Mouse (Mus musculus) spleen, adult 2 months (tissue): ENCODE data around the gene Edem2.

Experiments
- CTCF ChIP-seq: fragments of 200-500 bp; IDR thresholded peaks from 2 replicates; pipeline ENCODE4 v1.5.1; 2011; ENCODE audit warnings: mild to moderate bottlenecking, inconsistent platforms; ENCODE audit not compliant: insufficient read depth, insufficient read length, insufficient replicate concordance; ENCODE audit errors: extremely low read depth
- POLR2A ChIP-seq: fragments of 200-500 bp; IDR thresholded peaks from 2 replicates; pipeline ENCODE4 v1.6.1; 2011; ENCODE audit warnings: low read depth, low read length, inconsistent platforms

DNA sequence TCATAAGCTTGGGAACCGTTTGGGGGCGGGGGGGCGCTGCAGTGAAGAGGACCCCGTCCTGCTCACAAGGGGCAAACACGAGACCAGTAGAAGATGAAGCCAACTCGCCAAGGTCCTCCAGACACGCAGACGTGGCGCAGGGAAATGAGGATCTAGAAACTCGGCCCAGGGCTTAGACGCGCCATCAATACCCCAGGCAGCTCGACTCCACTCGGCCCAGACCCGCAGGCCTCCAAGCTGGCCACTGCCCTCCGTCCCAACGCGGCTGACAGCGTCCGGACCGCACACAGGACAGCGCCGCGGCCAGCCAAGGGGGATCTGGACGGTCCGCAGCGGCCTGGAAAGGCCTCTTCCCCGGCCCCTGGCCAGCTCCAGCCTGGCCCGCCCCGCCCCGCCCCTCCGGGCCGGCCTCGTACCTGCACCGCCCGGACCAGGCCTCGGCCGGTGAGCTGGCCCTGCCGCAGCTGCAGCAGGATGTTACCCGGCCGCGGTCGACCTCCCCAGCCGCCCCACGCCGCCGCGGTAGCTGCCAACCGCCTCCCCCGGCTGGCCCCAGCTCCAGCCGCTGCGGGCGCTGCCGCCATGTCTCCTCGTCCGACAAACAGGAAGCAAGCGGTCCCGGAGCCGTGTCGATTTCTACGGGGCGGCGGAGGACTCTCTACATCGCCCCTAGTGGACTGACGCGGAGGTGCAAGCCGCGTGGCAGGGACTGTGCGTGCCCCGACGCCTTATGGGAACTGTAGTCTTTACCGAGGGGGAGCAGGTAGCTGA is 37.4 kb downstream of the Edem2 start, which contains the start of gene Trpc4ap:
- TF ChIP-seq CTCF (peak; percentile 97), POLR2A (peak; percentile 78)
